Mouse (Mus musculus) lung, adult 2 months (tissue): ENCODE data around the gene Mapkapk3. TPM values are rescaled to one million over a fixed set of nuclear protein-coding genes. Genes with fewer than 3 reads are reported as not detected.

Experiments
- DNase-seq: peaks from one replicate; pipeline ENCODE4 v3.0.0; 2022
- H3K4me1 ChIP-seq: fragments of 200-500 bp; 2 replicates; pipeline ENCODE4 v1.6.1; 2011; ENCODE audit warnings: low read length; ENCODE audit not compliant: control insufficient read depth, insufficient read depth
- H3K4me3 ChIP-seq: fragments of 200-500 bp; replicated peaks from 2 replicates; pipeline ENCODE3; 2011; ENCODE audit warnings: low read depth, mild to moderate bottlenecking, control low read depth, low read length; ENCODE audit errors: extremely low read depth
- CTCF ChIP-seq: fragments of 200-500 bp; IDR thresholded peaks from 2 replicates; pipeline ENCODE4 v1.5.1; 2011; ENCODE audit warnings: mild to moderate bottlenecking, low read length, control low read depth; ENCODE audit not compliant: insufficient read depth
- POLR2A ChIP-seq: fragments of 200-500 bp; IDR thresholded peaks from 2 replicates; pipeline ENCODE4 v1.6.1; 2011; ENCODE audit warnings: low read depth, mild to moderate bottlenecking, control low read depth, low read length, borderline replicate concordance; ENCODE audit errors: extremely low read depth
- WGBS: fragments of 180-500 bp; shearing (Covaris S2); methylation state at CpG from one replicate; pipeline ENCODE4 v1.1.7; 2018; 5-methylcytosine and 5-hydroxymethylcytosine counted together
- polyA plus RNA-seq: library from polyadenylated mRNA; depleted of rRNA; stranded (reverse); fragments of >200 nt; gene quantifications from 2 replicates; pipeline ENCODE4 v1.2.3, GENCODE M21; 2012; rRNA removed

Mapkapk3 gene
- 29.3 and 41.1 TPM in 2 replicates for polyA plus RNA-seq

GRCm38 (mm10) chr9:107289211-107290076, at the start of gene Mapkapk3:
TSS of gene Mapkapk3 (minus strand) at chr9:107289877.
- TF ChIP-seq CTCF (peak; percentile 36; the same call in 1 of the 2 replicates), POLR2A (peak; percentile 50; the same call in 1 of the 2 replicates)
- Histone ChIP-seq H3K4me3 (peak within 1 kb of the TSS; percentile 85), H3K4me1 (peaks cover 6% of the 10 kb centered on the region)
- 3% methylated on average over 49 of the region's 49 CpGs for WGBS
- DNase-seq: peak; percentile 87

DNA sequence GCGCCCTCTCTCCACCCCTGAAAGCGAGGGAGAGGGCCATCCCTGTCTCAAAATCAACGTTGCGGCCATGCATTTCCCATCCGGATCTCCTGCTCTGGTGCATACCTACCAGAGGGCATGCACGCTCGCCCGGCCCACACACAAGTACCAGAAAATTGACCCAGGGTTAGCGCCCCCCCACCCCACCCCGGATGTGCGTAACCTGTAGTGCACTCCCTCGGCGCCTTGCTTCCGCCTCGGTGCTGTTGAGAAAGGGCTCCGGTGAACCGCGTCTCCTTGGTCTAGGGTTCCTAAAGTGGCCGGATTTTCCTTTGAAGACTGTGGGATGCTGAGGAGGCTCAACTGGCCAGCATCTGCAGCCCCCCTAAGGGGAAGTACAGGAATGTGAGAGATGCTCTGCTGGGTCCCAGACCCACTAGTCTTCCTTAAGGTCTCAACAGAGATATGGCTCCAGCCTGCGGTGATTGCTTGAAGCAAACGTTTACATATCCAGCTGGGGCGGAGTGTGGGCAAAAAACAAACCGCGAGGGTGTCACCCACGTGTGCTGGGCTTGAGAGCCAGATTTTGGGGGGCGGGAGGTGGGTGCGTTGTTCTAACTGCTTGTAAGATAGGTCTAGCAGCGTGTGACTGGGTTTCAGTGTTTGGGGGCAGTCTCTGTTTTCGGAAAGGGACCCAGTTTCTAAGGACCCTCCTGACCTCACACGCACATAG, 48.7 kb upstream of the Mapkapk3 start, which contains the start of gene Hemk1:
Hemk1 (minus strand) TSS at position 179 of the 712 bp plus-strand sequence.
- peaks cover 7% of the 10 kb centered on the region for H3K4me1 ChIP-seq
- H3K4me3 ChIP-seq: peak within 1 kb of the TSS; percentile 89
- peak; percentile 73 for DNase-seq
- 3% methylated on average over 30 of the region's 30 CpGs for WGBS
- no peak for TF ChIP-seq CTCF
- peak; percentile 57; the same call in 1 of the 2 replicates for TF ChIP-seq POLR2A

- Histone ChIP-seq H3K4me3 (no peak overlapping the region), H3K4me1 (peaks cover 7% of the 10 kb centered on the region)
- 82% methylated on average over 6 of the region's 6 CpGs for WGBS
- TF ChIP-seq CTCF (no peak), POLR2A (no peak)
- no peak for DNase-seq
These were observed 46.7 kb upstream of the Mapkapk3 start for GRCm38 (mm10) chr9:107336386-107336785.

GRCm38 (mm10) chr9:107335909-107336308, 46.2 kb upstream of the Mapkapk3 start:
- DNase-seq: peak; percentile 78
- Histone ChIP-seq H3K4me1 (peaks cover 7% of the 10 kb centered on the region), H3K4me3 (no peak overlapping the region)
- TF ChIP-seq CTCF (peak; percentile 93), POLR2A (no peak)
- WGBS: 6% methylated on average over 5 of the region's 5 CpGs

GRCm38 (mm10) chr9:107335046-107335445, 45.4 kb upstream of the Mapkapk3 start:
- 82% methylated on average over 5 of the region's 5 CpGs for WGBS
- Histone ChIP-seq H3K4me1 (peaks cover 7% of the 10 kb centered on the region), H3K4me3 (no peak overlapping the region)
- no peak for TF ChIP-seq CTCF
- no peak for TF ChIP-seq POLR2A
- no peak for DNase-seq

DNA sequence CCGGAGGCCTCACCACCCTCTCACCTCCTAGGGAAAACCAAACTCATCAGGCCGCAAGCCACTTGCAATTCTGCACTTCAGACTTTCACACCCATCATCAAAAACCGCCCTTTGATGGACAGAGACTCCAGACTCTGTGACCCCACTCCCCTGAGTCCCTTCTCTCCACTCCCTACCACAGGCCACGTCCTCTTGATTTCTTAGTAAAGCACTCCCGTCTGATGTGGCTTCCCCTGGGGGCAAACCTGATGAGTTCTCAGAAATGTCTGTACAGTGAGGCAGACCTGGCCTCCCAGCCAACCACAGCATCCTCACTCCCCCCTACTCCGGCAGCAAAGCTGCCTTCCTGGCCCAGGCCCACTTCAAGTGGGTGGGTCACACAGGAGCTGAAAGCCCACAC, 44.7 kb upstream of the Mapkapk3 start:
- TF ChIP-seq CTCF (no peak), POLR2A (no peak)
- 81% methylated on average over 6 of the region's 6 CpGs for WGBS
- DNase-seq: no peak
- Histone ChIP-seq H3K4me1 (peaks cover 7% of the 10 kb centered on the region), H3K4me3 (no peak overlapping the region)

DNA sequence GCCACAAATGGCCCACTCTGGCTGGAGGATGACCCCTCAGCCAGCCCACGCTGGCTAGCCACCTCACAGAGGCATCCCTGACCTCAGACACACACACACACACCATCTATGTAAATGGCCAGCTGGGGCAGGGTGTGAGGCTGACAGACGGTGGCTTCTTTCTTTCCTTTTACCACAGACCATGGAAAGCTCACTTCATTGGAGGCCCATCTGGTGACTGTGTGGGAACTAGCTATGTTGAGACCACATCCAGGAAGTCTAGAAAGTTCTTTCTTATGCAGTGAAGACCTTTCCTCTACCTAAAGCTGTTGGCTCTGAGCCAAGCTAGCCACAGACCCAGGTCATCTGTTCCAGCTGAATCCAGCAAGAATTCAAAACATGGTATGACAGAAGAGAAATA, 44.0 kb upstream of the Mapkapk3 start:
- TF ChIP-seq POLR2A: no peak
- Histone ChIP-seq H3K4me3 (no peak overlapping the region), H3K4me1 (peaks cover 9% of the 10 kb centered on the region)
- WGBS: 72% methylated on average over 2 of the region's 2 CpGs
- no peak for DNase-seq

- DNase-seq: no peak
- TF ChIP-seq POLR2A (no peak), CTCF (no peak)
- no peak overlapping the region for H3K4me3 ChIP-seq
- H3K4me1 ChIP-seq: peaks cover 10% of the 10 kb centered on the region
- 52% methylated on average over 6 of the region's 6 CpGs for WGBS
These were observed 41.1 kb upstream of the Mapkapk3 start for GRCm38 (mm10) chr9:107330791-107331190.

DNA sequence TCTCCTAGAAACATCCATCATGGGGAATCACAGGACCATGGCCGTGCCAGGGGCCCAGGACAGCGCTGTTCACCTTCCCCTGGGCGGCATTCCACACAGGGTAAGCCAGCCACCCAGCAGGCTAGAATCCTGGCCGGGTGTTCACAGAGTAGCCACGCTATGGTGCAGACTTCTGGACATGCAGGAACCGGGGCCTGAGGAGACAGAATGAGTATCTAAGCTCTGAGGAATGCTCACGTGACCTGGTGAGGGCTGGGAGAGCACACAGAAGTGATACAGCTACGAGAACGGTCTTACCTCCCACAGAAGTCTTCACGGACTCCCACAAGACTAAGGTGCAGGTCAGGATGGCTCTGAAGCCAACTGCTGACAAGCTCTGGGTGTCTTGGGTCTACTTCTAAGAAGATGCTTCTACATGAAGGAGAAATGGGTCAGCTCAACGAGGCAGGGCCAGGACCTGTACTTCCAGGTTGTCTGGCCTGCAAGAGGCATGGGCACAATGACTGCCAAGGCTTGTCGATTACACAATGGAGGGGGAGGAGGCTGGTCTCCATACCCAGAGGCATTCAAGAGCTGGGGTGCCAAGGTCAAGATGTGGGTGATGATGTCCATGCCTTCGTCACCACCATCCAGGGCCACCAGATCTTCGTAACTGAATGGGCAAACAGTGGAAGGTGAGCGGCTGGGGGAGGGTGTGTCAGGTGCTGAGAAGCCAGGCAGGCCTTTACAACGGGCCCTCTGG, 38.4 kb upstream of the Mapkapk3 start:
- peak; percentile 74 for DNase-seq
- Histone ChIP-seq H3K4me1 (peaks cover 19% of the 10 kb centered on the region), H3K4me3 (no peak overlapping the region)
- WGBS: 76% methylated on average over 16 of the region's 16 CpGs
- no peak for TF ChIP-seq CTCF
- no peak; the same call in 1 of the 2 replicates for TF ChIP-seq POLR2A
